Mouse (Mus musculus) skeletal muscle tissue, postnatal 0 days (tissue): Measurements from ENCODE around the gene Cd24a. TPM values are rescaled to one million over a fixed set of nuclear protein-coding genes. Genes with fewer than 3 reads are reported as not detected.

ENCODE experiments used
- polyA plus RNA-seq: library from polyadenylated mRNA; unstranded; fragments of >200 nt; fragmentation: Nextera tagmentation; extraction: Ambion mirVana; gene quantifications from 2 replicates; pipeline ENCODE4 v1.2.1, GENCODE M21; 2015

Gene Cd24a
- polyA plus RNA-seq = 43.3 and 46.6 TPM in 2 replicates

GRCm38 (mm10) chr10:43577997-43578331 lies at the start of gene Cd24a:
Cd24a (plus strand) TSS chr10:43578284.

GRCm38 (mm10) chr10:43540442-43541152 lies 37.5 kb upstream of the Cd24a start, which contains the start of gene 1700021F05Rik:
1700021F05Rik (minus strand) TSS chr10:43540994.

Other genes with a start within 250 kb of the Cd24a start
- gene Bend3, start 99.5 kb upstream of the Cd24a start, polyA plus RNA-seq = 1.1 and 1.3 TPM in 2 replicates
- gene Gm9803, start 54.2 kb upstream of the Cd24a start, polyA plus RNA-seq = 22.1 and 26.8 TPM in 2 replicates
- 94.1 and 103 TPM in 2 replicates for gene 1700021F05Rik, start 37.3 kb upstream of the Cd24a start, polyA plus RNA-seq